Mouse (Mus musculus): ENCODE data around the gene Twist1. TPM values are rescaled to one million over a fixed set of nuclear protein-coding genes. Genes with fewer than 3 reads are reported as not detected.

Twist1 gene
- polyA plus RNA-seq (2012; rRNA removed) = 1.4 and 2.3 TPM in 2 replicates

- no peak for TF ChIP-seq POLR2A (IDR thresholded peaks at IDR 0.05; ENCODE audit: borderline replicate concordance, extremely low read depth, low read depth, low read length)
- TF ChIP-seq CTCF (IDR thresholded peaks at IDR 0.05; ENCODE audit: insufficient read depth, low read length) = no peak
- no peak for DNase-seq
- H3K4me1 ChIP-seq (ENCODE audit: control insufficient read depth, insufficient read depth, low read length) = peaks cover 4% of the 10 kb centered on the region; the same call in 1 of the 2 replicates
- WGBS = 1% methylated on average over 88 of the region's 105 CpGs
- H3K4me3 ChIP-seq (replicated peaks; ENCODE audit: extremely low read depth, low read depth, low read length) = peak within 1 kb of the TSS; percentile 48
Observed at GRCm38 (mm10) chr12:33957400-33958240, at the start of gene Twist1. TSS of gene Twist1 (plus strand) at chr12:33957671.

GRCm38 (mm10) chr12:33926751-33927150, 30.7 kb upstream of the Twist1 start:
- no peak for TF ChIP-seq POLR2A (IDR thresholded peaks at IDR 0.05; ENCODE audit: borderline replicate concordance, extremely low read depth, low read depth, low read length)
- no peak for TF ChIP-seq CTCF (IDR thresholded peaks at IDR 0.05; ENCODE audit: insufficient read depth, low read length)
- Histone ChIP-seq H3K4me3 (replicated peaks; ENCODE audit: extremely low read depth, low read depth, low read length) (no peak overlapping the region), H3K4me1 (ENCODE audit: control insufficient read depth, insufficient read depth, low read length) (no peaks in the 10 kb centered on the region)
- 9% methylated on average over 3 of the region's 3 CpGs for WGBS
- no peak for DNase-seq

- TF ChIP-seq CTCF (IDR thresholded peaks at IDR 0.05; ENCODE audit: insufficient read depth, low read length) (no peak), POLR2A (IDR thresholded peaks at IDR 0.05; ENCODE audit: borderline replicate concordance, extremely low read depth, low read depth, low read length) (no peak)
- DNase-seq = no peak
- Histone ChIP-seq H3K4me3 (replicated peaks; ENCODE audit: extremely low read depth, low read depth, low read length) (no peak overlapping the region), H3K4me1 (ENCODE audit: control insufficient read depth, insufficient read depth, low read length) (no peaks in the 10 kb centered on the region)
- WGBS = 4% methylated on average over 15 of the region's 15 CpGs
Observed at GRCm38 (mm10) chr12:33927334-33928098, 30.0 kb upstream of the Twist1 start.

- WGBS = 2% methylated on average over 39 of the region's 39 CpGs
Observed at GRCm38 (mm10) chr12:33928331-33929192, 28.9 kb upstream of the Twist1 start, which contains the start of gene Ferd3l. TSS of gene Ferd3l (plus strand) at chr12:33928425.

GRCm38 (mm10) chr12:33952843-33953242, 4.6 kb upstream of the Twist1 start:
- Histone ChIP-seq H3K4me1 (ENCODE audit: control insufficient read depth, insufficient read depth, low read length) (no peaks in the 10 kb centered on the region), H3K4me3 (replicated peaks; ENCODE audit: extremely low read depth, low read depth, low read length) (no peak overlapping the region)
- WGBS = 14% methylated on average over 3 of the region's 3 CpGs
- TF ChIP-seq CTCF (IDR thresholded peaks at IDR 0.05; ENCODE audit: insufficient read depth, low read length) = no peak
- TF ChIP-seq POLR2A (IDR thresholded peaks at IDR 0.05; ENCODE audit: borderline replicate concordance, extremely low read depth, low read depth, low read length) = no peak
- no peak for DNase-seq

More at GRCm38 (mm10) chr12:33928331-33929192, 28.9 kb upstream of the Twist1 start, which contains the start of gene Ferd3l:
- no peak for TF ChIP-seq POLR2A (IDR thresholded peaks at IDR 0.05; ENCODE audit: borderline replicate concordance, extremely low read depth, low read depth, low read length)
- TF ChIP-seq CTCF (IDR thresholded peaks at IDR 0.05; ENCODE audit: insufficient read depth, low read length) = no peak
- DNase-seq = no peak
- Histone ChIP-seq H3K4me3 (replicated peaks; ENCODE audit: extremely low read depth, low read depth, low read length) (no peak within 1 kb of the TSS), H3K4me1 (ENCODE audit: control insufficient read depth, insufficient read depth, low read length) (no peaks in the 10 kb centered on the region)

GRCm38 (mm10) chr12:33954931-33955565, 2.4 kb upstream of the Twist1 start:
- no peak overlapping the region for H3K4me3 ChIP-seq (replicated peaks; ENCODE audit: extremely low read depth, low read depth, low read length)
- WGBS = 22% methylated on average over 8 of the region's 8 CpGs

GRCm38 (mm10) chr12:33955606-33956295, 1.7 kb upstream of the Twist1 start:
- WGBS = 4% methylated on average over 28 of the region's 28 CpGs
- Histone ChIP-seq H3K4me3 (replicated peaks; ENCODE audit: extremely low read depth, low read depth, low read length) (no peak overlapping the region), H3K4me1 (ENCODE audit: control insufficient read depth, insufficient read depth, low read length) (peaks cover 4% of the 10 kb centered on the region; the same call in 1 of the 2 replicates)
- DNase-seq = no peak
- TF ChIP-seq POLR2A (IDR thresholded peaks at IDR 0.05; ENCODE audit: borderline replicate concordance, extremely low read depth, low read depth, low read length) (no peak), CTCF (IDR thresholded peaks at IDR 0.05; ENCODE audit: insufficient read depth, low read length) (no peak)

More at GRCm38 (mm10) chr12:33954931-33955565, 2.4 kb upstream of the Twist1 start:
- no peak for DNase-seq
- TF ChIP-seq POLR2A (IDR thresholded peaks at IDR 0.05; ENCODE audit: borderline replicate concordance, extremely low read depth, low read depth, low read length) (no peak), CTCF (IDR thresholded peaks at IDR 0.05; ENCODE audit: insufficient read depth, low read length) (no peak)
- peaks cover 4% of the 10 kb centered on the region; the same call in 1 of the 2 replicates for H3K4me1 ChIP-seq (ENCODE audit: control insufficient read depth, insufficient read depth, low read length)
